Mouse (Mus musculus) heart, embryonic 12.5 days (tissue): Measurements from ENCODE around the gene Bhlha9. TPM values are rescaled to one million over a fixed set of nuclear protein-coding genes. Genes with fewer than 3 reads are reported as not detected.

ENCODE experiments used
- ATAC-seq: fragments of 200-750 bp; cut with Nextera tagmentation; 2 replicates; pipeline ENCODE4 v1.8.0; 2017; ENCODE audit warnings: moderate TSS enrichment, moderate library complexity; ENCODE audit not compliant: insufficient number of reproducible peaks, low FRiP score
- H3K27ac ChIP-seq: fragments of 300-500 bp; sonication (generic); 2 replicates; pipeline ENCODE4 v1.5.1; 2016; ENCODE audit warnings: mild to moderate bottlenecking, moderate library complexity; ENCODE audit not compliant: poor library complexity, severe bottlenecking
- H3K27me3 ChIP-seq: fragments of 300-500 bp; sonication (generic); replicated peaks from 2 replicates; pipeline ENCODE4 v1.6.1; 2016; ENCODE audit warnings: mild to moderate bottlenecking, moderate library complexity
- H3K36me3 ChIP-seq: fragments of 300-500 bp; sonication (generic); 2 replicates; pipeline ENCODE4 v1.6.1; 2016; ENCODE audit warnings: mild to moderate bottlenecking, moderate library complexity
- H3K4me1 ChIP-seq: fragments of 300-500 bp; sonication (generic); replicated peaks from 2 replicates; pipeline ENCODE4 v1.6.1; 2016; ENCODE audit warnings: mild to moderate bottlenecking
- H3K4me2 ChIP-seq: fragments of 300-500 bp; sonication (generic); 2 replicates; pipeline ENCODE4 v1.6.1; 2016; ENCODE audit warnings: mild to moderate bottlenecking, moderate library complexity
- H3K4me3 ChIP-seq: fragments of 300-500 bp; sonication (generic); 2 replicates; pipeline ENCODE4 v1.5.1; 2016; ENCODE audit warnings: mild to moderate bottlenecking
- H3K9ac ChIP-seq: fragments of 300-500 bp; sonication (generic); 2 replicates; pipeline ENCODE4 v1.6.1; 2016; ENCODE audit warnings: mild to moderate bottlenecking, moderate library complexity
- H3K9me3 ChIP-seq: fragments of 300-500 bp; sonication (generic); replicated peaks from 2 replicates; pipeline ENCODE4 v1.6.1; 2016; ENCODE audit warnings: mild to moderate bottlenecking, moderate library complexity
- WGBS: fragments of 180-500 bp; shearing (Covaris S2); methylation state at CpG from one replicate; pipeline ENCODE4 v1.1.7; 2016; 5-methylcytosine and 5-hydroxymethylcytosine counted together
- polyA plus RNA-seq: library from polyadenylated mRNA; unstranded; fragments of >200 nt; fragmentation: Nextera tagmentation; extraction: Ambion mirVana; gene quantifications from 2 replicates; pipeline ENCODE4 v1.2.1, GENCODE M21; 2016

The Bhlha9 gene
- polyA plus RNA-seq, 1 experiment from 2014 or later: 0.19 TPM

GRCm38 (mm10) chr11:76699626-76700025 is 27.4 kb downstream of the Bhlha9 start:
- Histone ChIP-seq H3K4me2 (peak overlapping the region; percentile 58), H3K4me1 (0 out of 2 replicates have a peak, but pooled peaks cover 11% of the 10 kb centered on the region), H3K36me3 (no peaks in the 10 kb centered on the region), H3K9me3 (no peaks in the 10 kb centered on the region), H3K9ac (0 out of 2 replicates have a peak overlapping the region, but pooled peaks have one; percentile 21), H3K27me3 (peaks cover 3% of the 10 kb centered on the region; the same call in 1 of the 2 replicates), H3K27ac (no peak overlapping the region), H3K4me3 (peak overlapping the region; percentile 19; the same call in 1 of the 2 replicates)
- WGBS: 42% methylated on average over 8 of the region's 9 CpGs
- ATAC-seq: peak; percentile 47; the same call in 1 of the 2 replicates

GRCm38 (mm10) chr11:76707656-76708055 is 35.4 kb downstream of the Bhlha9 start:
- no peaks in the 10 kb centered on the region for H3K27me3 ChIP-seq
- peaks cover 10% of the 10 kb centered on the region; the same call in 1 of the 2 replicates for H3K9me3 ChIP-seq
- no peak overlapping the region for H3K27ac ChIP-seq
- ATAC-seq: no peak
- H3K4me1 ChIP-seq: peaks cover 8% of the 10 kb centered on the region; the same call in 1 of the 2 replicates
- H3K4me2 ChIP-seq: no peak overlapping the region
- no peak overlapping the region for H3K9ac ChIP-seq
- WGBS: 70% methylated on average over 3 of the region's 3 CpGs
- H3K36me3 ChIP-seq: no peaks in the 10 kb centered on the region
- H3K4me3 ChIP-seq: no peak overlapping the region

GRCm38 (mm10) chr11:76708066-76708465 is 35.8 kb downstream of the Bhlha9 start:
- peaks cover 10% of the 10 kb centered on the region; the same call in 1 of the 2 replicates for H3K9me3 ChIP-seq
- WGBS: 84% methylated on average over 1 of the region's 1 CpGs
- no peak for ATAC-seq
- H3K9ac ChIP-seq: no peak overlapping the region
- H3K4me3 ChIP-seq: no peak overlapping the region
- H3K4me2 ChIP-seq: no peak overlapping the region
- peaks cover 8% of the 10 kb centered on the region; the same call in 1 of the 2 replicates for H3K4me1 ChIP-seq
- no peaks in the 10 kb centered on the region for H3K36me3 ChIP-seq
- H3K27me3 ChIP-seq: no peaks in the 10 kb centered on the region
- H3K27ac ChIP-seq: no peak overlapping the region

- Histone ChIP-seq H3K36me3 (no peaks in the 10 kb centered on the region), H3K9me3 (peaks cover 10% of the 10 kb centered on the region; the same call in 1 of the 2 replicates), H3K4me1 (peaks cover 8% of the 10 kb centered on the region; the same call in 1 of the 2 replicates), H3K27ac (no peak overlapping the region), H3K4me3 (no peak overlapping the region), H3K9ac (no peak overlapping the region), H3K4me2 (no peak overlapping the region), H3K27me3 (no peaks in the 10 kb centered on the region)
- ATAC-seq: no peak
- WGBS: 30% methylated on average over 1 of the region's 1 CpGs
These were observed 36.6 kb downstream of the Bhlha9 start for GRCm38 (mm10) chr11:76708881-76709280.

GRCm38 (mm10) chr11:76709625-76710452 is 37.6 kb downstream of the Bhlha9 start:
- WGBS: 19% methylated on average over 15 of the region's 17 CpGs
- no peak for ATAC-seq
- no peak overlapping the region for H3K27ac ChIP-seq
- H3K4me3 ChIP-seq: no peak overlapping the region
- H3K36me3 ChIP-seq: no peaks in the 10 kb centered on the region
- H3K4me1 ChIP-seq: peaks cover 8% of the 10 kb centered on the region; the same call in 1 of the 2 replicates
- H3K4me2 ChIP-seq: no peak overlapping the region
- peaks cover 10% of the 10 kb centered on the region; the same call in 1 of the 2 replicates for H3K9me3 ChIP-seq
- H3K27me3 ChIP-seq: no peaks in the 10 kb centered on the region
- no peak overlapping the region for H3K9ac ChIP-seq

- Histone ChIP-seq H3K27ac (no peak overlapping the region), H3K9ac (no peak overlapping the region), H3K27me3 (peaks cover 6% of the 10 kb centered on the region; the same call in 1 of the 2 replicates), H3K4me3 (no peak overlapping the region), H3K4me1 (no peaks in the 10 kb centered on the region), H3K36me3 (no peaks in the 10 kb centered on the region), H3K9me3 (no peaks in the 10 kb centered on the region), H3K4me2 (no peak overlapping the region)
- no peak for ATAC-seq
- whole genome bisulfite sequencing: 82% methylated on average over 4 of the region's 4 CpGs
These were observed 44.7 kb downstream of the Bhlha9 start for GRCm38 (mm10) chr11:76717000-76717399.

Other genes starting within 250 kb of the Bhlha9 start
- 29.9 and 34.2 TPM in 2 replicates for gene Abr, start 50.2 kb upstream of the Bhlha9 start, polyA plus RNA-seq
- 0.05 TPM in 1 of 2 replicates, not detected in the other for gene Trarg1, start 7.3 kb downstream of the Bhlha9 start, polyA plus RNA-seq
- gene Gosr1, start 91.1 kb downstream of the Bhlha9 start, polyA plus RNA-seq: 18.3 and 21.6 TPM in 2 replicates
- gene Cpd, start 174.5 kb downstream of the Bhlha9 start, polyA plus RNA-seq: 24.3 and 25.7 TPM in 2 replicates
- gene Tmigd1, start 229.7 kb downstream of the Bhlha9 start, polyA plus RNA-seq: 0.30 TPM in 1 of 2 replicates, not detected in the other